Mouse (Mus musculus) T-helper 17 cell (primary cell): Measurements from ENCODE around the gene Flrt3.

Source experiments
- in situ Hi-C, 2 experiments: fragments of 300-600 bp; cut with MboI, MseI; formaldehyde crosslinking; loops; 1 replicate in 1 of 2; 2 replicates in 1 of 2; pipeline ENCODE4 v1.15.1; 2025; ENCODE audit warnings: high pct_unique_total_duplicates in 2 of 2

Flrt3 gene

GRCm38 (mm10) chr2:140653481-140653880 lies 17.8 kb downstream of the Flrt3 start:
- in situ Hi-C loops, result no loop called here

GRCm38 (mm10) chr2:140621730-140622337 lies 49.4 kb downstream of the Flrt3 start:
- in situ Hi-C loops, result no loop called here

GRCm38 (mm10) chr2:140615451-140615850 lies 55.8 kb downstream of the Flrt3 start:
- in situ Hi-C loops, result no loop called here
